Mouse (Mus musculus): ENCODE measurements around the gene Slx4ip.

GRCm38 (mm10) chr2:137109321-137110213, 218.5 kb downstream of the Slx4ip start:
- TF ChIP-seq CTCF (IDR thresholded peaks at IDR 0.05; ENCODE audit: borderline replicate concordance, control insufficient read depth, extremely low read depth, insufficient read depth, low read length, poor library complexity) (no peak), POLR2A (IDR thresholded peaks at IDR 0.05; ENCODE audit: control insufficient read depth, extremely low read depth, insufficient read depth, low read length, poor library complexity) (no peak)

Data from thymus, adult 2 months (tissue).